Mouse (Mus musculus) right cerebral cortex, adult 18-20 months (tissue): ENCODE results near the gene Cacfd1.
A peak's percentile ranks its signal among the peaks of the same experiment; 100 is the strongest.

ENCODE experiments used
- DNase-seq: peaks from one replicate; pipeline ENCODE4 v3.0.0; 2022; ENCODE audit warnings: mixed read lengths

Cacfd1 gene

GRCm38 (mm10) chr2:27027618-27028436, 18.1 kb downstream of the Cacfd1 start, which contains the start of gene Slc2a6:
Slc2a6 (minus strand) TSS chr2:27027998.
- DNase-seq, result peak; percentile 95

DNA sequence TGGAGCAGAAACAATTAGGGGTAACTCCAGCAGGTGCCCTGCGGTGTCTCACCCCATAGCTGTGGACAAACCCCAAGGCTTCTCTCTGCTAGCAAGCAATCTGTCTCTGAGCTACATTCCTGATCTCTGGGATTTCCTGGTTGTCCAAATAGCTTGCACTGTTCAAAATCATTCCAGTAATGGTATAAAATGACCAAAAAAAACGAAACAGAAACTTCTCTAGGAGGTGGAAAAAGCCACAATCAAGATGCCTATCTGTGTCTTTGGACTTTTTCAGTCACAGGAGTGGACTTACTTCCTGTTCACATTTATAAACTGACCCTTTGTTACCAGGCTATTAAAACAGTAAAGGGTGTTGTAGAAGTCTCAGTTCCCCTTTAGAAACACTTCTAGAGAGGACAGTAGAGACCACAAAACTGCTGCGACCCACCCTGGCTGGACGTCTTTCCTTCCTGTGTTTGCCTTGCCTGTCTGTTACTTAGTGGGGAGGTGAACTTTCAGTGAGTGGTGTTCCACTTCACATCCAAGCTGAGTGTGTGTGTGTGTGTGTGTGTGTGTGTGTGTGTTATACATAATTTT, 18.8 kb downstream of the Cacfd1 start:
- DNase-seq, result no peak

DNA sequence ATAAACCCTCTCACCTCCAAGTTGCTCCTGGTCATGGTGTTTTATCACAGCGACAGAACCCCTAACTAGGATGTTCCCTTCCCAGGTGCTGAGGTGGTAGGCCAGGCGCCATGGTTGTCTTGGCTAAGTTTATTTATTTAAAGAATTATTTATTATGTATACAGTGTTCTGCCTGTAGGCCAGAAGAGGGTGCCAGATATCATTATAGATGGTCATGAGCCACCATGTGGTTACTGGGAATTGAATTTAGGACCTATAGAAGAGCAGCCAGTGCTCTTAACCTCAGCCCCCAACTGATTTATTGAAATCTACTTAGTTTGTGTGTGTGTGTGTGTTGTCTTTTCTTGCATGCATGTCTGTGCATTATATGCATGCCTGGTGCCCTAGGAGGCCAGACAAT, 22.6 kb downstream of the Cacfd1 start:
- no peak for DNase-seq

DNA sequence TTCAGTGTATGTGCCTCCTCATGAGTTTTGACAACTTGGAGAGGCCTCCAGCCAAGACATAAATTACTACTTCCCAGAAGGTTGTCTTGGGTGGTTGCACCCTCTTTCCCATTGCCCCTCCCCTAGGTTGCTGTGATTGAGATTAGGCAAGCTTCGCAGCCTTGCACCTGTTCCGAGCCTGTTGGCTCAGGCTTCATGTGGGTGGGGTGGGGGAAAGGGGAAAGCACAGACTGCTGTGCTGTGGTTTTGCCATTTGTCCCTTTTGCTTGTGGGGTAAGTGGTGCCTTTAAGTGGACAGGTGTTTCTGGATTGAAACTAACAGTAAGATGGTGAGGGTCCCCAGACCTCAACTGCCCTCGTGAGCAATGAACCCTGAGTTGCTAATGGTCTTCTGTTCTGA, 26.3 kb downstream of the Cacfd1 start:
- DNase-seq, result no peak

DNA sequence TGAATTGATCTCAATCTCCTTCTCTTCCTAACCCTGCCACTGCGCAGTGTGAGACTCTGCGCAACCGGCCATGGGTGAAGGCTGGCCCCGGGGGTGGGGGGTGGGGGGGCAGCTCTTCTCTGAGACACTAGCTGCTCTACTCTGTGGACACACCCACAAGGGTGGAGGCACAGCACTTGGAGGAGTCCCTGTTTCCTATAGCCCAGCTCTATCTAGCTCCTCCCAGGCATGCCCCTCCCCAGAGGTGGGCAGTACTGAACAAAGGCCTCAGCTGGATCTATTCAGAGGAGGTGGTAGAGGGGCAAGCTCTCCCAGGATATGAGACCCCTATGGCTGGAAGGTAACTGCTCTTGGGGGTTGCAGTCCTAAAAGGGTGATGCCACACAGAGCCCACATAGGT, 27.3 kb downstream of the Cacfd1 start:
- DNase-seq, result no peak

DNA sequence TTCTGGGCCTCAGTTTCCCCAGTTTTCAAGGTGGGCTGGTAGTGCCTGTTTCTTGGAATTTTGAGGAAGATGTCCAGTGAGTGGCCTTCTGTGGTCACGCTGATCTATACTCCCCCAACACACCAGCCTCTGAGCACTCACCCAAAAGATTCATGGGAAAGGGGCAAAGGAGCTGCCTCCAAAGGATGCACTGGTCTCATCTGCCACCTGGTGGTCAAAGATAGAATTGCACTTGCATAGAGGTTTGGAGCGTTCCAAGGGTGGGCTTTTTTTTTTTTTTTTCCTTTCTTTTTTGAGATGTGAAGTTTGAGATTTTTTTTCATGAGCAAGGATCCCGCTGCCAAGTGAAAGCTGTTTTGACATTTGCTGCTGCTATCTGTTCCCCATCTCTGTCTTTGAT, 28.9 kb downstream of the Cacfd1 start:
- peak; percentile 64 for DNase-seq

- DNase-seq, result no peak
Observed at GRCm38 (mm10) chr2:27039286-27039685, 29.6 kb downstream of the Cacfd1 start.

DNA sequence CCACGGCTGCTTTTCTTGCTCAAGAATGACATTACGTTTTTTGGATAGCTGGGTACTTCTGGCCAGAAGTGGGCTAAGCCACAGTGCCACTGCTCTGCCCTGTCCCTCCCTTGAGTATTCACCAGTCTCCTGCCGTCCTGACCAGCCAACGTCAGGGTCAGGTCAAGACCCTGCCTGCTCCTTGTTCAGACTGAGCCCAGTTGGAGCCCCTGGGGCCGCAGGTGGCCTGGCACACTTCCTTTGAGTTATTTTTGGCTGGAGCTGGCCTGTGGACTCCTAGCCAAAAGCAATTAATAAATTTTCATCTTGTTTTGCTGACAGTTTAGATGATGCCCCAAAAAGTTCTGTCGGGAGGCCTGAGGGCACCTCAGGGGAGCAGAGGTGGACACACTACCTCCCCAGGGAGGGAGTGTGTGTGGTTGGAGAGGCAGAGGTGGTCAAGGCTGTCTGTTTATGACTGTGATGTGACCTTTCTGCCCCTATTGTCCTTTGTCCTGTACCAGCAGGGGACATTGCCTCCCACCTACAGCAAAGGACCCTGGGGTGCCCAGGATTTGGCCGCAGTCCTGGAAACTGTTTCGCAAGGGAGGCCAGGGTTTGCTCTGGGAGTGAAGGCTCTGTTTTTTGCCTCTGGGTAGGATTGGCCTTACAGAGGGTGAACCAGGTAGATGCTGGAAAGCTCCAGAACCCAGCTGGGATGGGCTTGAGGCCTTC, 32.6 kb downstream of the Cacfd1 start:
- DNase-seq, result no peak

- peak; percentile 90 for DNase-seq
Observed at GRCm38 (mm10) chr2:27043461-27043860, 33.7 kb downstream of the Cacfd1 start.

GRCm38 (mm10) chr2:27044166-27044565, 34.4 kb downstream of the Cacfd1 start:
- DNase-seq, result no peak

GRCm38 (mm10) chr2:27044641-27045040, 34.9 kb downstream of the Cacfd1 start:
- no peak for DNase-seq

DNA sequence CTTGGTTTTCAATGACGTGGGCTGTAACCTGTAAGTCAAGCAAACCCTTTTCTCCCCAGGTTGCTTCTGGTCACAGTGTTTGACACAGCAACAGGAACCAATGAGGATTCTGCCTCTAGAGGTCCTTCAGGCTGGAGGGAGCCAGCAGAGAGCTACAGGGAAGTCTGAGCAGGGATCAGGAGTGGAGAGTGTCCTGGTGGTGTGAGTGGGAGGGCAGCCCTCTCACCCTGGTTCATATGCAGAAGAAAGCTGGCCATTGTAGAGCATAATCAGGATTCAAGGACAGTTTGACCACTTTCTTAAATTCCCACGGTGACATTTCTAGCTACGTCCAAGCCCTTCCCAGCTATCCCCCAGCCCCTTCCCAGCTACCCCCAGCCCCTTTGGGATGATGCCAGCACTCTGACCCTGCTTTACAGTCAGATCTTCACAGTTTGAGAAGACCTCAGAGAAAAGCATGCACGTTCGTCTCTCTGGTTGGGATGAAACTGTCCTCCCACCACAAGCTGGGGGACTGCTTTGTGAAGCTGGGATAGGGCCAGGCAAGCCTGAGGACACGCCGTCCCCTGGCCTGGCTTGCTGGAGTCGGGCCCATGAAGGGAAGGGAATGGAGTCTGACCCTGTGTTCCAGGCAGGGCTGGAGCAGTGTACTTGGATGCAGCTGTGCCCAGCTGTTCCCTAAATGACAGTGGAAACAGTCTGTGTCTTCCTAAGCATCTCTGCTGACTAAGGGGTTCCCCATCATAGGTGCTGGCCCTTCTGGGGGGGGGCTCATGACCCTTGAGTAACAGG, 36.4 kb downstream of the Cacfd1 start:
- DNase-seq, result no peak

DNA sequence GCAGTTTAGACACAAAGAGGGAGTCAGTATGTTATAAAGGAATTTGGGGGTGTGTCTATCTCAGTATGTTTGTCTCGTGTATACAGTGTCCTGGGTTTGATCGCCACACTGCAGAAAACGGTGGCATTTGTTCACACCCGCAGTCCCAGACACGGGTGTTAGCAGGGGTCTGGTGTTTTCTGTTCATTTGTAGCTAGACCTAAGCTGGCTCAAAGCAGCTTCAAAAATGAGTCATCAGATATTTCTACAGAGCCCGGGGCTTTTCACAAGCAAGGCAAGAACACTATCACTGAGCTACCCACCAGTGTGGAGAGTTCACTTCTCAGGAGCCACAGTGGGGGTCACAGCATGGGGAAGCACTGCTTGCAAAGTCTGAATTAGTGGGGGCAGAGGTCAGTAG, 39.7 kb downstream of the Cacfd1 start:
- DNase-seq, result no peak

DNA sequence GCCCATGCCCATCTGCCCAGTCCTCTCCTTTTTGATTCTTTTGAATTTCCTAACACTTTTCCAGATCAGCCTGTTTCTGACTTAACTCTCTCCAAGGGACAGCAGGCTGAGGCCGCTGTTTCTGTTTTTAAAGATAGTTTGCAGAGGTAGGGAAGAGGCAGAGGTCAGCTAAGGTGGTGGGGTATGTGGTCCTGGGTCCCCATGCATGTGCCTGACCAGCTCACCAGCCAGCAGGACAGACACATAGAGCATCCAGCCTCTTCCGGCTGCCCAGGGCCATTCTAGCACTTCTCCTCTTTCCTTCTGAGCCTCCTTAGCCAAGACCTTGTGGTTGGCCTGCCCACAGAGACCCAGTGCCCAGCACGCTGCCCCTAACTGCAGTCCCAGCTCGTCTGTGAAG, 48.5 kb downstream of the Cacfd1 start:
- DNase-seq, result no peak

DNA sequence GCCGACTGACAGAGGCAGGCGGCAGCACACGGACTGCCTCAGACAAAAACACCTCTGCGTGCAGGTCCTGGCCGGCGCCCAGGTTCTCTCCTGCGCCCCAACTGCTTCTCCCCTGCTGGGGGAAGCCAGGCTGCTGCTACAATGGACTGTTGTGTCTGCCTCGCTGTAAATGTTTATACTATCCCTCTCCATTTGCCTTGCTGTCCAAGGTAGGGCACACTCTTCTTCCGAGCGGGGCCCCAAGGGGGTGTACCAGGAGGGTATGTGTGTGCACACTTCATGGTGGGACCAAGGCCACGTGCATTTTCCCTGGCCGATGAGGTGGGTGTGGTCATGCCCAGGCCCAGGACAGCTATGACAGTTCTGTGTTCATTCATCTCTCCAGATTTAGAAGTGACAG, 49.0 kb downstream of the Cacfd1 start:
- DNase-seq, result no peak

DNA sequence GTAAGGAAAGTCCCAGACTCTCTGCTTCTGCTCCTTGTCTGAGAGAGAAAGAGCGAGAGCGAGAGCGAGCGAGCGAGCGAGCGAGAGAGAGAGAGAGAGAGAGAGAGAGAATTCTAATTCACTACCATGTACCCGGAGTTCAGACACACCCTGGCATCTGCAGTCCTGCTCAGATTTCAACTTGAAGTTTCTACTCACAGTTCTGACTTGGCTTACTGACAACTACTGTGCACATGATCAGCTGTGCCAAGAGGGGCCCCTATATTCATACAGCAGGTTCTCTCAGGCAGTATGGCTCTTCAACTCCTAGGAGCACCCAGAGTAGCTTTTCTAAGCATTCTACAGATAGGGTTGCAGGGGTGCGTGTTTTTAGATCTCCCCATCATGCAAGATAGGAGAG, 49.5 kb downstream of the Cacfd1 start:
- no peak for DNase-seq

- DNase-seq, result no peak
Observed at GRCm38 (mm10) chr2:27067124-27067523, 57.4 kb downstream of the Cacfd1 start.

DNA sequence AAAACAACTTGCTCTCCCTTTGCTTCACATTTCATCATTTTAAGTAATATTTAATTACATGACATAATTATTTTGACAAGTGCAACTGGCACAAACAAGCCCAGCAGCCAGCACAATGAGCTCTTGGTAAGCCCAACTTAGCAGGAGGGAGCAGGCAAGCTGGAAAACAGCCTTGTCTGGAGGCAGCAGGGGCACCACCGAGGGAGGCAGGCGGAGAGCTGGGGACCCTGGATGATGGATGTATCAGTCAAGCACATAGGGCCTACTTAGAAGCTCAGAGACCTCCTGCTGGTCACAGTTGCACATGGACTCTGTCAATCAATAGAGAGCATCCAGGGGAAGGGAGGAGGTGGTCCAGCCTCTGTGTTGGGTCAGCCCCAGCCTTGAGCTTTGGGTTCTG, 58.3 kb downstream of the Cacfd1 start:
- DNase-seq, result no peak

DNA sequence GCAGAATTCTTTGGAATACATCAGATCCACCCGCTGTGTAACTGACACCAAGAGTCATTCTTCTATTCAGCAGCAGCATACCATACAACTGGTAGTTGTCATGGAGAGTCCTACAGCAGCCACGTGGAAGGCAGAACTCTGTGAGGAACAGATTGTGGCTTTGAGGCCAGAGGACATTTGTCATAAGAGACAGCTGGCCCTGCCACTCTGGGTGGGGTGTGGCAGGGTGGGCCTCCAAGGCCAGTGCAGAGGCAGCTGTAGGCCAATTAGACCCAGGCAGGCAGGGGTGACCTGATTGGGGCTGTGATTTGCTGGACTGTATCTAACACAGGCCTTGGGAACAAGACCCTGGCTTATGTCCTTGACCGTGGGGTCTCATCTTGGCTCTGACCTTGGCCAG, 59.9 kb downstream of the Cacfd1 start:
- DNase-seq, result no peak

DNA sequence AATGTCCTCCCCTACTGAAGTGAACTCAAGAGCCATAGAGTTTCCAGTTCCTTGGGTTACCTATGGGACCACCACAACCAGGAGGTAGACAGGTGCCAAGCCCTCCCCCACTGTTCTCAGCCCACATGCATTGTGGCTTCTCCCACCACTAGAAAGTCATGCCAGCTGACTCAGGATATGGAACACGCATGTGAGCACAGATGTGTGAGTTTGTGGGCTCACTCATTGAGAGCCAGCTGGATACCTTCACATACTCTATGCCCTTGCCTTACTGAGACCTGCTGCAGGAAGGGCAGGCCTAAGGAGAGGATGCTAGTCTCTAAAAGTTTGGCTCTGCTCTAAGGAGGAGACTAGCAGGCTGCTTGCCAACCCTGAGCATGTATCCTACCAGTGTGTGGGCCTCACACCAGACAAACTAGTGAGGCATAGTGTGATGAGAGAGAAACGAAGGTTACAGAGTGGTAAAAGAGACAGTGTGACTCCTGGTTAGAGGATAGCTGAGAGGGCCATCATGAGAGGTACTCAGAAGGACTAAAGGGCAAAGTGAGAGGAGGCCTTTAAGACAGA, 60.6 kb downstream of the Cacfd1 start:
- DNase-seq, result peak; percentile 30
